Mouse (Mus musculus) ES-Bruce4 (cell line): ENCODE measurements around the gene Tcirg1.

Experiments
- CTCF ChIP-seq: IDR thresholded peaks from one replicate; pipeline ENCODE4 v1.8.1; 2011; ENCODE audit warnings: low read depth, low read length
- EP300 ChIP-seq: IDR thresholded peaks from 2 replicates; pipeline ENCODE4 v1.6.1; 2011; ENCODE audit warnings: low read depth, low read length; ENCODE audit not compliant: insufficient read depth
- POLR2A ChIP-seq: IDR thresholded peaks from one replicate; pipeline ENCODE4 v1.8.1; 2011; ENCODE audit warnings: low read length; ENCODE audit not compliant: insufficient read depth

GRCm38 (mm10) chr19:3924868-3925267 lies 17.9 kb upstream of the Tcirg1 start:
- TF ChIP-seq CTCF (no peak), EP300 (no peak), POLR2A (no peak)
